Mouse (Mus musculus) urinary bladder, postnatal 4 days (tissue): ENCODE data around the gene Zyx.

ENCODE experiments used
- DNase-seq, 2 experiments: peaks; one replicate each; pipeline ENCODE4 v3.0.0; 2021 to 2022; ENCODE audit warnings: low spot score in 2 of 2

Zyx gene

GRCm38 (mm10) chr6:42397041-42397657 lies 47.7 kb downstream of the Zyx start:
- DNase-seq, result no peak

GRCm38 (mm10) chr6:42398285-42398684 lies 48.9 kb downstream of the Zyx start:
- DNase-seq, result no peak

- DNase-seq, result no peak
Observed at GRCm38 (mm10) chr6:42398998-42399397, 49.6 kb downstream of the Zyx start.

GRCm38 (mm10) chr6:42399938-42400337 lies 50.5 kb downstream of the Zyx start, which contains the start of gene Tas2r143:
TSS of gene Tas2r143 (plus strand) at chr6:42400238.
- no peak for DNase-seq

- DNase-seq, result no peak
Observed at GRCm38 (mm10) chr6:42405134-42405533, 55.7 kb downstream of the Zyx start, which contains the start of gene Tas2r135. TSS of gene Tas2r135 (plus strand) at chr6:42405434.
